Mouse (Mus musculus) limb, embryonic 11.5 days (tissue): ENCODE data around the gene Sfxn5. TPM values are rescaled to one million over a fixed set of nuclear protein-coding genes. Genes with fewer than 3 reads are reported as not detected.
A peak's percentile ranks its signal among the peaks of the same experiment; 100 is the strongest.

ENCODE experiments used
- ATAC-seq: fragments of 200-750 bp; cut with Nextera tagmentation; 2 replicates; pipeline ENCODE4 v1.8.0; 2017; ENCODE audit warnings: low read depth; ENCODE audit not compliant: insufficient number of reproducible peaks, low FRiP score, low TSS enrichment
- DNase-seq: peaks from one replicate; pipeline ENCODE4 v3.0.0-alpha.2; 2015; ENCODE audit warnings: low spot score
- H3K27ac ChIP-seq: fragments of 300-500 bp; sonication (generic); replicated peaks from 2 replicates; pipeline ENCODE4 v1.5.1; 2014; ENCODE audit warnings: low read depth, mild to moderate bottlenecking, low read length
- H3K27me3 ChIP-seq: fragments of 300-500 bp; sonication (generic); 2 replicates; pipeline ENCODE4 v1.6.1; 2014; ENCODE audit warnings: mild to moderate bottlenecking, low read length, mixed read lengths; ENCODE audit not compliant: control insufficient read depth, insufficient read depth
- H3K36me3 ChIP-seq: fragments of 300-500 bp; sonication (generic); 2 replicates; pipeline ENCODE4 v1.6.1; 2014; ENCODE audit warnings: mild to moderate bottlenecking, low read length, moderate library complexity, mixed read lengths; ENCODE audit not compliant: control insufficient read depth, insufficient read depth
- H3K4me1 ChIP-seq: fragments of 300-500 bp; sonication (generic); 2 replicates; pipeline ENCODE4 v1.6.1; 2014; ENCODE audit warnings: low read length, mixed read lengths; ENCODE audit not compliant: control insufficient read depth, insufficient read depth
- H3K4me2 ChIP-seq: fragments of 300-500 bp; sonication (generic); 2 replicates; pipeline ENCODE4 v1.6.1; 2014; ENCODE audit warnings: low read depth, mild to moderate bottlenecking, moderate library complexity; ENCODE audit not compliant: severe bottlenecking
- H3K4me3 ChIP-seq: fragments of 300-500 bp; sonication (generic); 2 replicates; pipeline ENCODE4 v1.5.1; 2014; ENCODE audit warnings: low read depth, low read length
- H3K9ac ChIP-seq: fragments of 300-500 bp; sonication (generic); 2 replicates; pipeline ENCODE4 v1.6.1; 2014; ENCODE audit warnings: mild to moderate bottlenecking, low read length
- H3K9me3 ChIP-seq: fragments of 300-500 bp; sonication (generic); 2 replicates; pipeline ENCODE4 v1.6.1; 2016; ENCODE audit warnings: low read length; ENCODE audit not compliant: control insufficient read depth
- WGBS: fragments of 180-500 bp; shearing (Covaris S2); extraction: QIAGEN DNeasy Blood & Tissue Kit; methylation state at CpG from one replicate; pipeline ENCODE4 v1.1.7; 2014; 5-methylcytosine and 5-hydroxymethylcytosine counted together
- polyA plus RNA-seq: library from polyadenylated mRNA; unstranded; fragments of >200 nt; fragmentation: Nextera tagmentation; extraction: Ambion mirVana; gene quantifications from 2 replicates; pipeline ENCODE4 v1.2.1, GENCODE M21; 2014

Sfxn5 gene
- polyA plus RNA-seq, 1 experiment from 2014 or later: 4.8 TPM

- Histone ChIP-seq H3K4me2 (no peak overlapping the region), H3K27me3 (no peaks in the 10 kb centered on the region), H3K9me3 (no peaks in the 10 kb centered on the region), H3K27ac (no peak overlapping the region), H3K4me3 (no peak overlapping the region), H3K36me3 (no peaks in the 10 kb centered on the region), H3K4me1 (peaks cover 16% of the 10 kb centered on the region), H3K9ac (no peak overlapping the region)
- no peak; the same call in 1 of the 2 replicates for ATAC-seq
- 28% methylated on average over 5 of the region's 5 CpGs for WGBS
- no peak for DNase-seq
Measured at GRCm38 (mm10) chr6:85234796-85235195, 98.4 kb downstream of the Sfxn5 start.

DNA sequence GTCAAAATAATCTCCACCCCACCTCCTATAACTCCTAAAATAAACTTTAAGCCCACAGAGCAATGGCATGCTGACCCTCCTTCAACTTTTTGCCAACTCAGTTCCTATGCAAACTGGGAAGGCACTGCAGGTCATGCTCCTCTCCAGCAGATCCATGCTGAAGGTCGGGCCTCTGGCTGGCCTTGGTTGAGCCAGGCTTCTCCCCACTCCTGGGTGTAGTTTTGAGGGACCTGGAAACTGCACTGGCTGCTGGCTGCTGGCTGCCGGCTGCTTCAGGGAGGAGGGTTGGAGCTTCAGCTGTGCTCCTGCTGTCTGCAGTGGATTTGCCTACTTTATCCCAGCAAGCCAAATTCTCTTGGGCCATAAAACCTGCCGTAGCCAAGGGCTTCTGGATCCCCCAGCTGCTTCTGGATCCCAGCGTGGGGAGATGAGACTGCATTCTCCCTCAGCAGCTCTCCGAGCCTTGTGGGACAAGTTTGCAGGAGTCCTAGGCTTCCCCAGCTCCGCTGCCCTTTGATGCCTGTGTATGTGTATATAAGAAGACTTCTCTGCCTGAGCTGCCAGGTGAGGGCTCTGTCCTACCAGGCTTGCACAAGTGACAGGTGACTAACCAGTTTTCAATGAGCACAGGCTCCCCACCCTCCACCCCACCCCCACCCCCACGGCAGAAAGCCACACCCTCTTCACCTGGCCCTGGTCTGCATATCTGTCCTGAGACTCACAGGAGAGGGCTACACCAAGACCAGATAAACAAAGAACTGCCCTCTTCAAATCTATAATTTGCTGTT is 100.2 kb downstream of the Sfxn5 start:
- Histone ChIP-seq H3K4me3 (no peak overlapping the region), H3K36me3 (no peaks in the 10 kb centered on the region), H3K9ac (no peak overlapping the region), H3K4me1 (peaks cover 12% of the 10 kb centered on the region; the same call in 1 of the 2 replicates), H3K27me3 (no peaks in the 10 kb centered on the region), H3K4me2 (no peak overlapping the region), H3K9me3 (no peaks in the 10 kb centered on the region), H3K27ac (no peak overlapping the region)
- 15% methylated on average over 7 of the region's 7 CpGs for WGBS
- ATAC-seq (no peak), DNase-seq (no peak)

DNA sequence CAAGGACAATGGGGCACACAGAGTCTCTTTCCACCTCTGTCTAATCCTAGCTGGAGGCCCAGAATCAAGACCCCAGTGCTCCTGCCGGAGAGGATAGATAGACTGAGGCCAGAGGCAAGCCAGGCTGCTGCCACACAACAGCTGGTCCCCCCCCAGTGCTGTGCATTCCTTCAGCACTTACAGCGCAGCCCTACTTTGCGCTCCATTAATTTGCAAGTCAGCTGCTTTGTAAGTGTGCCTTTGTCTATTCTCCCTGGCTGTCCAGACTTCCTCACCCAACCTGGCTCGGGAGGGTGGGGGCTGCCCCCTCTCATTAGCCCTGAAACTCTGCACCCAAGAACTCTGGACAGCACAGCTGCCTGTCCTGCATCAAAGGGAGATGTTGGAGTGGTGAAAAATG is 101.2 kb downstream of the Sfxn5 start:
- Histone ChIP-seq H3K27ac (no peak overlapping the region), H3K4me3 (no peak overlapping the region), H3K9me3 (no peaks in the 10 kb centered on the region), H3K4me1 (peaks cover 12% of the 10 kb centered on the region; the same call in 1 of the 2 replicates), H3K9ac (no peak overlapping the region), H3K27me3 (no peaks in the 10 kb centered on the region), H3K36me3 (no peaks in the 10 kb centered on the region), H3K4me2 (no peak overlapping the region)
- DNase-seq: no peak
- ATAC-seq: no peak
- WGBS: 58% methylated on average over 4 of the region's 4 CpGs

DNA sequence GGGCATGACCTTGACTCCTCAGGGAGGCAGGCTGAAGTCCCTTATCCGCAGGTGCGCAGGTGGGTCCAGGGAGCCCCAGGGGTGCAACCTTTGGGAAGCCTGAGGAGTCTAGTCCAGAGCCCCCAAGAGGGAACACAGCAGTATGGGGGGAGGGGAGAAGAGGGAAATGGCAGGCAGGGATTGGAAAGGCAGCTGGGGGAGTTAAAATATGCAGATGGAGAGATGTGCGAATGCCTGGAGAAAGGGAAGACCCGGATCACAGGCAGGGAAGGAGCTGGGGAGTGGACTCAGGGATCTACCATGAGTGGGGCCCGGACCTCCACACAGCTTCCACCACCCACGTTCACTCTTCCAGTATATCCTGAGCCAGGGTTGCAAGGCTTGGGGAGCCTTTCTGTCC is 101.8 kb downstream of the Sfxn5 start:
- H3K4me2 ChIP-seq: no peak overlapping the region
- no peak for ATAC-seq

GRCm38 (mm10) chr6:85230762-85231161 is 102.5 kb downstream of the Sfxn5 start:
- DNase-seq (no peak), ATAC-seq (no peak)
- Histone ChIP-seq H3K9ac (no peak overlapping the region), H3K36me3 (no peaks in the 10 kb centered on the region), H3K27ac (no peak overlapping the region), H3K4me3 (no peak overlapping the region), H3K27me3 (no peaks in the 10 kb centered on the region), H3K9me3 (no peaks in the 10 kb centered on the region), H3K4me2 (no peak overlapping the region), H3K4me1 (peaks cover 11% of the 10 kb centered on the region; the same call in 1 of the 2 replicates)
- 52% methylated on average over 3 of the region's 3 CpGs for WGBS

More for the DNA sequence above, 101.8 kb downstream of the Sfxn5 start:
- H3K4me1 ChIP-seq: peaks cover 12% of the 10 kb centered on the region; the same call in 1 of the 2 replicates
- no peak overlapping the region for H3K27ac ChIP-seq
- H3K4me3 ChIP-seq: no peak overlapping the region
- H3K9ac ChIP-seq: no peak overlapping the region
- no peaks in the 10 kb centered on the region for H3K27me3 ChIP-seq
- DNase-seq: no peak
- 25% methylated on average over 6 of the region's 6 CpGs for WGBS
- H3K36me3 ChIP-seq: no peaks in the 10 kb centered on the region
- no peaks in the 10 kb centered on the region for H3K9me3 ChIP-seq

DNA sequence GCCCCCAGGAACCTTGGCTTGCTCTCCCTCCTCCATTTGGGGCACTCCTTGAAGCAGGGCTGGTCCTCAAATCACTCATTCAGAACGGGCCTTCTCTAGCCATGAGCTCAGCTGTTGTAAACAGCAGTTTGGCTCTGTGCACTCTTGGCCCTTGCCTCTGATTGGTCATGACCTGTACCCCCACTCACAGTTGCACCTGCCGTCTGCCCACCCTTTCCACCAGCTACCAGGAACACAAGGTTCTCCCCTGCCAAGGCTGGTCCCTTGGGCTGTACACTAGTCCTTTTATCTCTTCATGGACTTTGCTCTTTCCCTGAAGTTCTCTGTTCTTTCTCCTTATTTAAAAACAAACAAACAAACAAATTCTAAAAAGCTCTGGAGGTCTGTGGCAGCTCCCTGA is 105.7 kb downstream of the Sfxn5 start:
- Histone ChIP-seq H3K4me1 (peaks cover 11% of the 10 kb centered on the region; the same call in 1 of the 2 replicates), H3K9me3 (no peaks in the 10 kb centered on the region), H3K9ac (no peak overlapping the region), H3K4me2 (no peak overlapping the region), H3K36me3 (no peaks in the 10 kb centered on the region), H3K4me3 (no peak overlapping the region), H3K27ac (no peak overlapping the region), H3K27me3 (no peaks in the 10 kb centered on the region)
- DNase-seq: no peak
- no peak for ATAC-seq
- 58% methylated on average over 2 of the region's 2 CpGs for WGBS

DNA sequence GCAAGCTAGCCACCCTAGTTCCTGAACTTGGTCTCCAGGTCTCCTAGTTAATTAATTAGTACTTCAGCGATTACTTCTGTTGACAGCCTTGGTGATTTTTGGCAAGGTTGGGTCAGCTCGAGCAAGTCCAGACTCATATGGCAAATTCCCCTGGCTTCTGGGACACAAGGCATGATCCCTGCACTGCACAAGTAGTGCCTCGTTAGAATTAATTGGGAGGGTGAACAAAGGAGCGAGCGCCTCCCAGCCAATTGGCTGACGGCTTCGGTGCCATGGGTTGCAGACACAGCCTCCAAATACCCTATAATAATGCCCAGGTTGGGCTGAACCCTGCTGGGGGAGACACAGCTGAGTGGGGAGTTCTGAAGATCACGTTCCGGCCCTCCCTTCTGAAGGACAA is 106.7 kb downstream of the Sfxn5 start:
- no peak overlapping the region for H3K4me2 ChIP-seq
- 55% methylated on average over 9 of the region's 9 CpGs for WGBS
- H3K27me3 ChIP-seq: no peaks in the 10 kb centered on the region
- ATAC-seq (no peak), DNase-seq (peak; percentile 32)
- no peaks in the 10 kb centered on the region for H3K36me3 ChIP-seq
- H3K9me3 ChIP-seq: no peaks in the 10 kb centered on the region
- H3K27ac ChIP-seq: no peak overlapping the region
- peaks cover 10% of the 10 kb centered on the region; the same call in 1 of the 2 replicates for H3K4me1 ChIP-seq
- H3K4me3 ChIP-seq: no peak overlapping the region
- no peak overlapping the region for H3K9ac ChIP-seq

- H3K4me3 ChIP-seq: no peak overlapping the region
- ATAC-seq: no peak
- H3K9ac ChIP-seq: no peak overlapping the region
- WGBS: 42% methylated on average over 15 of the region's 15 CpGs
- H3K36me3 ChIP-seq: no peaks in the 10 kb centered on the region
- H3K9me3 ChIP-seq: no peaks in the 10 kb centered on the region
- H3K27me3 ChIP-seq: no peaks in the 10 kb centered on the region
- peaks cover 19% of the 10 kb centered on the region for H3K4me1 ChIP-seq
- no peak for DNase-seq
- H3K4me2 ChIP-seq: no peak overlapping the region
- no peak overlapping the region for H3K27ac ChIP-seq
Measured at GRCm38 (mm10) chr6:85224442-85224891, 108.8 kb downstream of the Sfxn5 start.
